In the genomic region with DNA sequence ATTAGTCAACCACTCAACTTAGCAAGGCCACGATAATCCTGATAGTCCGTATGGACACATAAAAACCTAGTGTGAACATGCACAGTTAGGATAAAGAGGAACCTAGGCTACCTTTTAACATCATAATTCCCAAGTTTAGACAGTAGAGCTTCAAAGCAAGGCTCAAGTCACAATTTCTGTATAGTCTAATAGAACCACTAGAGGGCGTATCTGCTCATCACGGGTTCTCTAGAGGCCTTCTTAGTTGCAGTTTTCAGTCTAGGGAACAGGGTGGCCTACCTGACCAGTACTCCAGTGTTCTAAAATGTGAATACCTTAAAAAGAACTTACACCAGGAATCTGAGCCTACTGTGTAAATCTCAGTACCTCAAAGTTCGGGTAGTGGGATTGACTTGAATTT, we compare ENCODE assay signal across 8 mouse cellular contexts. TPM values are rescaled to one million over a fixed set of nuclear protein-coding genes. Genes with fewer than 3 reads are reported as not detected.
DNase-seq lines count a peak whose midpoint lies in the region; ATAC-seq lines count a peak whose summit lies in the region.

No protein-coding gene starts in this region.

- DNase-seq in kidney, adult 9 months = peak; percentile 57
- DNase-seq in kidney, adult 18-20 months = no peak
- DNase-seq in A20 (ENCODE audit: low read depth, low spot score) = peak; percentile 57
- peak; percentile 59 for DNase-seq in MEL-GATA-1-ER (ENCODE audit: extremely low read depth, low read depth)
- peak; percentile 83 for DNase-seq in retina, embryonic 14.5 days (ENCODE audit: low spot score)
- DNase-seq in right cerebral cortex, postnatal 25 days = no peak
- no peak for DNase-seq in gastrocnemius, adult 18-20 months (ENCODE audit: low spot score)

- peak; percentile 93 for ATAC-seq in granulocyte monocyte progenitor cell, adult 5-6 weeks (replicated peaks; ENCODE audit: poor library complexity, severe bottlenecking)

RNA-seq across cellular contexts. Expression of a gene that starts 0.9 kb away (rescaled TPM):
- not detected in 2 replicates for total RNA-seq in granulocyte monocyte progenitor cell, adult 5-6 weeks (2014; fragmentation: Nextera tagmentation)
- 0.31 TPM in 1 of 2 replicates, not detected in the other for total RNA-seq in granulocyte monocyte progenitor cell, adult 5-6 weeks (2017)
- total RNA-seq in gastrocnemius, adult 18-20 months (2021) = not detected

RNA-seq across cellular contexts. Expression of a gene that starts 7.9 kb away (rescaled TPM):
- 137 and 179 TPM in 2 replicates for total RNA-seq in granulocyte monocyte progenitor cell, adult 5-6 weeks (2014; fragmentation: Nextera tagmentation)
- 23.3 and 26.8 TPM in 2 replicates for total RNA-seq in granulocyte monocyte progenitor cell, adult 5-6 weeks (2017)
- total RNA-seq in gastrocnemius, adult 18-20 months (2021) = 10 to 100 TPM; 19.7 to 21.7 TPM

RNA-seq across cellular contexts. Expression of a gene that starts 12.4 kb away (rescaled TPM):
- total RNA-seq in granulocyte monocyte progenitor cell, adult 5-6 weeks (2014; fragmentation: Nextera tagmentation) = not detected in 2 replicates
- total RNA-seq in granulocyte monocyte progenitor cell, adult 5-6 weeks (2017) = not detected in 2 replicates
- under 1 TPM in 1 of 2 experiments, not detected in 1; 0.38 TPM for total RNA-seq in gastrocnemius, adult 18-20 months (2021)

RNA-seq across cellular contexts. Expression of a gene that starts 19.5 kb away (rescaled TPM):
- total RNA-seq in granulocyte monocyte progenitor cell, adult 5-6 weeks (2014; fragmentation: Nextera tagmentation) = not detected in 2 replicates
- not detected in 2 replicates for total RNA-seq in granulocyte monocyte progenitor cell, adult 5-6 weeks (2017)
- not detected for total RNA-seq in gastrocnemius, adult 18-20 months (2021)

RNA-seq across cellular contexts. Expression of a gene that starts 55.1 kb away (rescaled TPM):
- total RNA-seq in granulocyte monocyte progenitor cell, adult 5-6 weeks (2014; fragmentation: Nextera tagmentation) = 13.4 and 30.8 TPM in 2 replicates
- total RNA-seq in granulocyte monocyte progenitor cell, adult 5-6 weeks (2017) = 14.1 and 20.9 TPM in 2 replicates
- total RNA-seq in gastrocnemius, adult 18-20 months (2021) = 100 to 1,000 TPM in 1 of 2 experiments, 10 to 100 TPM in 1; 89.5 to 116 TPM

Comparison
In these comparisons a context has a peak if more than half of its experiments do, and no peak if none do; other contexts are left out.
1. DNase-seq: peak in kidney, adult 9 months (single experiment), A20 (single experiment), MEL-GATA-1-ER (single experiment) and retina, embryonic 14.5 days (single experiment); none in kidney, adult 18-20 months (single experiment), right cerebral cortex, postnatal 25 days (single experiment) and gastrocnemius, adult 18-20 months (single experiment).